Mouse (Mus musculus) heart, adult 2 months (tissue): ENCODE data around the gene Tbc1d10a.

ENCODE experiments used
- CTCF ChIP-seq: fragments of 200-600 bp; IDR thresholded peaks from 2 replicates; pipeline ENCODE4 v1.8.1; 2022; ENCODE audit warnings: antibody characterized with exemption, mild to moderate bottlenecking, moderate library complexity
- EP300 ChIP-seq: fragments of 200-500 bp; IDR thresholded peaks from 2 replicates; pipeline ENCODE4 v1.6.1; 2011; ENCODE audit warnings: low read depth, low read length, control low read depth; ENCODE audit not compliant: insufficient read depth
- POLR2A ChIP-seq: fragments of 200-500 bp; IDR thresholded peaks from 2 replicates; pipeline ENCODE4 v1.6.1; 2011; ENCODE audit warnings: mild to moderate bottlenecking, low read depth, low read length, control low read depth; ENCODE audit not compliant: insufficient read depth

GRCm38 (mm10) chr11:4141505-4141904, 45.1 kb upstream of the Tbc1d10a start:
- TF ChIP-seq POLR2A (no peak), EP300 (no peak), CTCF (no peak)
